Mouse (Mus musculus) gastrocnemius, postnatal 10 days (tissue): ENCODE measurements around the gene Nop2. TPM values are rescaled to one million over a fixed set of nuclear protein-coding genes. Genes with fewer than 3 reads are reported as not detected.
A peak's percentile ranks its signal among the peaks of the same experiment; 100 is the strongest.
"Not testable (repeated sequence)": the region's sequence is repeated elsewhere in the genome, so short reads cannot be mapped to it uniquely, and the experiment has no call there.

Experiments used
- DNase-seq: peaks from one replicate; pipeline ENCODE4 v3.0.0; 2021; ENCODE audit warnings: mixed read lengths
- total RNA-seq, 2 experiments: library from RNA; stranded (reverse); gene quantifications; 2 replicates each; pipeline ENCODE4 v1.2.3; 2021

Nop2 gene
- total RNA-seq, 2 experiments from 2014 or later, result 16.0 to 21.1 TPM

GRCm38 (mm10) chr6:125153682-125154081 is 22.0 kb downstream of the Nop2 start:
- DNase-seq, result no peak

DNA sequence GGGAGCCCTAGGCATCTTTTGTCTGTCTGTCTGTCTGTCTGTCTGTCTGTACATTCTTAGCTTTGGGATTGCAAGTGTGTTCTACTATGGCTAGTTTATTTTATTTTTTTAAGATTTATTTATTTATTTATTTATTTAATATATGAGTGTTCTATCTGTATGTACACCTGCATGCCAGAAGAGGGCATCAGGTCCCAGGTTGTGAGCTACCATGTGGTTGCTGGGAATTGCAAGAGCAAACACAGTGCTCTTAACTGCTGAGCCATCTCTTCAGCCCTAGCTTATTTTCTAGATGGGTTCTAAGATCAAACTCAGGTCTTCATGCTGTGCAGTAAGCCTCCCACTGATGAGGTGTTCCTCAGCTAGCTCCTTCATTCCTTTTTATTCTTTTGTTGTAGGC is 22.8 kb downstream of the Nop2 start:
- DNase-seq, result no peak

GRCm38 (mm10) chr6:125155262-125155661 is 23.6 kb downstream of the Nop2 start:
- no peak for DNase-seq

DNA sequence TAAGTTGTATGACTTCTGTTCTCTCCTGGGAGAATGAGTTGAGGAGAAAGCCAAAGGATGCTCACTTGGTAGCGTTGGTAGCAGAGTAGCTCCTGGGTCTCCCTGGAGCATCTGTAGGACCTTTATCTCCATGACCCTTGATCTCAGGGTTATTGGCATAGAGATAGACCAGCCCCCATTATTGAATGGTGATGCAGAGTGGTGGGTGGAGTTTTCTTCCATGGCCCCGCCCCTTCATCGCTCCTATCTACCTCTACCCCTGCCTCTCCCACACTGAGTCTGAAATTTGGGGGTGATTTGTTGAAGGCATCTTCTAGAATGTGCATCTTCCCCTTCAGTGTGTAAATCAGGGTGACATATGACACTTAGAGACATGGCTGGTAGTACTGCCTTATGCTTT is 24.8 kb downstream of the Nop2 start:
- DNase-seq, result no peak

GRCm38 (mm10) chr6:125156903-125157614 is 25.4 kb downstream of the Nop2 start:
- no peak for DNase-seq

GRCm38 (mm10) chr6:125158944-125159492 is 27.3 kb downstream of the Nop2 start:
- peak; percentile 25 for DNase-seq

GRCm38 (mm10) chr6:125159773-125160557 is 28.3 kb downstream of the Nop2 start:
- no peak for DNase-seq

DNA sequence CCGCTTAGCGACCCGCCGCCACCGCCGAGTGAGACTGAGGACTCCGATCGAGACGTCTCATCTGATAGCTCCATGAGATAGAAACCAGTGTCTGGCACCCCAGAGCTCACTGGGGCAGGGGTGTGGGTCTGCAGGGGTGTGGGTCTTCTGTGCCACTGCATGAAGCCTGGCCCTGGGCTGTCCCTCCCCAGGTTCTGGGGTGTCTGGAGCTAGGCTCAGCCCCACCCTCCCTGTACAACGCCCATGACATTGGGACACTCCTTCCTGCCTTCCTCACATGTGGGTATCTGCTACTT is 28.8 kb downstream of the Nop2 start:
- peak; percentile 27 for DNase-seq

GRCm38 (mm10) chr6:125160854-125161760 is 29.4 kb downstream of the Nop2 start:
- DNase-seq, result peak; percentile 64

DNA sequence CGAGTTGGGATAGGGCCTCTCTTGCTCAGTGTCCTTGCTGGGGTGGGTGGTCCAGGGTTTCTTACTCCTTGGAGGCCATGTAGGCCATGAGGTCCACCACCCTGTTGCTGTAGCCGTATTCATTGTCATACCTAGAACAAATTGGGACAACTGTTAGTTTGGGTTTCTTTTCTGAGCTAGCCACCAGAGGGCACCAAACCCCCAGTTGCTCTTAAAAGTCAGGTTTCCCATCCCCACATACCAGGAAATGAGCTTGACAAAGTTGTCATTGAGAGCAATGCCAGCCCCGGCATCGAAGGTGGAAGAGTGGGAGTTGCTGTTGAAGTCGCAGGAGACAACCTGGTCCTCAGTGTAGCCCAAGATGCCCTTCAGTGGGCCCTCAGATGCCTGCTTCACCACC is 30.3 kb downstream of the Nop2 start:
- peak; percentile 71 for DNase-seq

GRCm38 (mm10) chr6:125162615-125163305 is 31.1 kb downstream of the Nop2 start:
- DNase-seq, result not testable (repeated sequence)

- peak; percentile 37 for DNase-seq
These were observed 32.3 kb downstream of the Nop2 start for GRCm38 (mm10) chr6:125163801-125164657.

- peak; percentile 55 for DNase-seq
These were observed 33.1 kb downstream of the Nop2 start for GRCm38 (mm10) chr6:125164672-125165327.

GRCm38 (mm10) chr6:125165328-125165891 is 33.7 kb downstream of the Nop2 start:
- peak; percentile 94 for DNase-seq

GRCm38 (mm10) chr6:125166051-125166751 is 34.5 kb downstream of the Nop2 start, which contains the start of gene Gapdh:
Gene Gapdh, minus strand, starts transcription at chr6:125166467.
- DNase-seq, result peak; percentile 82

- peak; percentile 78 for DNase-seq
These were observed 35.3 kb downstream of the Nop2 start for GRCm38 (mm10) chr6:125166861-125167650.

DNA sequence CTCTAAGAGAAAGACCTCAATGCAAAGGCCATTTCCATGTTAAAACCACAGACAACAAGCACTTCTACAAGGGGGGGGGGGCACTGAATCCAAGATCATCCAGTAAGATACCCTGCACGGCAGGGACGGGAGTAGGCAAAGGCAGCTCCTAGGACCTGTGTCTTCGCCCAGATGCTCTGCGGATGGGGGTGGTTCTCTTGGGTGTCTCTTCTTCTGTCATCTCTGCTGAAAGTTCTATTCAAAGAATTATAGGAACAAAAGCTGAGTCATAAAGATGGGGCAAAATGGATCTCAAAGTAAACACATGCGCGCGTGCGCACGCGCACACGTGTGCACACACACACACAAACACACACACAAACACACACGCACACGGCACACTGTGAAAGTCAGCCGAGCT is 36.4 kb downstream of the Nop2 start:
- DNase-seq, result no peak

- DNase-seq, result no peak
These were observed 38.5 kb downstream of the Nop2 start for GRCm38 (mm10) chr6:125170194-125170593.
